Mouse (Mus musculus) ES-Bruce4 (cell line): ENCODE results near the gene Actr6. TPM values are rescaled to one million over a fixed set of nuclear protein-coding genes. Genes with fewer than 3 reads are reported as not detected.

Experiments used
- H3K27ac ChIP-seq: 2 replicates; pipeline ENCODE4 v1.5.1; 2012; ENCODE audit warnings: low read length, inconsistent platforms; ENCODE audit not compliant: insufficient read depth
- H3K27me3 ChIP-seq: 2 replicates; pipeline ENCODE4 v1.6.1; 2012; ENCODE audit warnings: mild to moderate bottlenecking, low read length, inconsistent platforms; ENCODE audit not compliant: control insufficient read depth, poor library complexity, insufficient read depth, severe bottlenecking
- H3K36me3 ChIP-seq: 2 replicates; pipeline ENCODE4 v1.6.1; 2012; ENCODE audit warnings: inconsistent platforms, mild to moderate bottlenecking, low read length, moderate library complexity; ENCODE audit not compliant: control insufficient read depth, poor library complexity, insufficient read depth, severe bottlenecking
- H3K4me1 ChIP-seq: one replicate; pipeline ENCODE4 v1.8.1; 2011; ENCODE audit warnings: low read length; ENCODE audit not compliant: control insufficient read depth, insufficient read depth
- H3K4me3 ChIP-seq: 2 replicates; pipeline ENCODE4 v1.5.1; 2011; ENCODE audit warnings: low read depth, mild to moderate bottlenecking, low read length
- H3K9ac ChIP-seq: 2 replicates; pipeline ENCODE4 v1.6.1; 2012; ENCODE audit warnings: low read depth, mild to moderate bottlenecking, inconsistent platforms; ENCODE audit not compliant: poor library complexity, severe bottlenecking
- H3K9me3 ChIP-seq: replicated peaks from 2 replicates; pipeline ENCODE4 v1.6.1; 2012; ENCODE audit warnings: mild to moderate bottlenecking, low read length, inconsistent platforms; ENCODE audit not compliant: control insufficient read depth, poor library complexity, insufficient read depth, severe bottlenecking
- CTCF ChIP-seq: IDR thresholded peaks from one replicate; pipeline ENCODE4 v1.8.1; 2011; ENCODE audit warnings: low read depth, low read length
- EP300 ChIP-seq: IDR thresholded peaks from 2 replicates; pipeline ENCODE4 v1.6.1; 2011; ENCODE audit warnings: low read depth, low read length; ENCODE audit not compliant: insufficient read depth
- POLR2A ChIP-seq: IDR thresholded peaks from one replicate; pipeline ENCODE4 v1.8.1; 2011; ENCODE audit warnings: low read length; ENCODE audit not compliant: insufficient read depth
- polyA plus RNA-seq: library from polyadenylated mRNA; stranded (reverse); fragments of >200 nt; gene quantifications from 2 replicates; pipeline ENCODE4 v1.2.4, GENCODE M21; 2011; ENCODE audit warnings: low read depth; ENCODE audit not compliant: missing spikeins, insufficient read depth, insufficient read length

Gene Actr6
- polyA plus RNA-seq, 1 experiment: 32.8 TPM

DNA sequence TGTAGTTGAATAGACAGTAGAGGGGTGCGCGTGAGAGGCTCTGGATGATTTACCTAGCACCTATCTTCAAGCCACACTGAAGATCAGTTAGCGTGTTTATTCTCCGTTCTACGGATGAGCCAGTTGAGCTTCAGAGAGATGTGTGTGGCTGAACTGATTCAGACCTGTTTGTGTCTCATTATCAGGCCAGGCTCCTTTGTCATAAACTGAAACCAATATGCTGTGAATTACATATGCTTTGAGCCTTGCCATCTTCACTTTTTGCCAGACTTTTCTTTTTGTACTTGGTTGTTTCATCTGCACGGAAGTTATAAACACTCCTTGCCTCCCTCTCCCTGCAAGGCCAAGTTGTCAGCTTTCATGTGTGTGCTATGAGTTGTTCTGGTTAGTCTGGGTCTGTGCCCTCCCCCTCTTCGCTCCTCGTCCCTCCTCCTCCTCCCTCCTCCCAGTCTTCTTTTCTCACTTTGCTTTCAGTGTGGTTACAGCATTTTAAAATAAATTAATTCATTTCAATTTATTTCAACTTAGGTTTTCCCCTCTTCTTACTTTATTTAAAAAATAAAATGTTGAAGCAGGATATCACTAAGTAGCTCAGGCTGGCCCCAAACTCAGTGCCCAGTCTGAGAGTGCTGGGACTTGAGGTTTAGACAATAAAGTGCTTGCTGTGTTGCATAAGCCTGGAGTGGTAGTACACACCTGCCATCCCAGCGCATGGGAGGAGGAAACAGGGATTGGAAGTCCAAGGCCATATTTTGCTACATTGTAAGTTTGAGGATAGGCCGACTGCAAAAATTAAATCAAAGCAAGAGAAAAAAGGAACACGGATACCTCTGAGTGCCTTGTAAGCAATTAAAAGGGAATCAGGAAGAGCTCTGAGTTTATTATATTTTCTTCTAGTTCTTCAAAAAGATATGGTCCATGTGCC, 34.0 kb upstream of the Actr6 start:
- TF ChIP-seq POLR2A: no peak
- no peak overlapping the region for H3K4me3 ChIP-seq
- H3K27ac ChIP-seq: no peak overlapping the region
- no peaks in the 10 kb centered on the region for H3K4me1 ChIP-seq
- H3K36me3 ChIP-seq: no peaks in the 10 kb centered on the region
- H3K9ac ChIP-seq: no peak overlapping the region
- H3K27me3 ChIP-seq: no peaks in the 10 kb centered on the region
- H3K9me3 ChIP-seq: no peaks in the 10 kb centered on the region

DNA sequence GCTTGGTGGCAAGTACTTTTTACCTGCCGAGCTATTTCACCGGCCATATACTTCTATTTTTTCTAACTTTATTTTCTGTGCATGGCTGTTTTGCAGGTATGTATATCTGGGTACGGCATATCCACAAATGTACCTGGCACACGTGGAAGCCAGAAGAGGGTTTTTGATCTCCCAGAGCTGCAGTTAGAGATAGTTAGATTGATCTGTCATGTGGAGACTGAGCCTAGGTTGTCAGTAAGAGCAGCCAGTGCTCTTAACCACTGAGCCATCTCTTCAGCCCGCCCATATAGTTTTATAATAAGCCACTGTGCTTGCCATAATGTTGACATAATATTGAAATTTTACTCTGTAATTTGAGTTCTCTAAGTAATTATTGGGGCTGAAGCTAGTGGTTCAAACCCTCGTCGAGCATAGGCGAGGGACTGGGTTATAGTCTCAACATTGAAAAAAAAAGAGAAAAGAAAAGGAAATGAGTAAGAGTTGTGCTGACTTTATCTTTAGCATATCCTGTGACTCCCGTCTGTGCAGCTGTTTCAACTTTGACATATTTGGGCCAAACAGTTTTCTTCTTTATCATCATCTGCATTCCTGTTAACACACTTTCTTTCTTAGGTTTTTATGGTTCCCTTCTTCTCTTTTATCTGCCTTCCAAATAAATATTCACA, 32.5 kb upstream of the Actr6 start:
- H3K4me1 ChIP-seq: no peaks in the 10 kb centered on the region
- no peaks in the 10 kb centered on the region for H3K9me3 ChIP-seq
- no peak overlapping the region for H3K9ac ChIP-seq
- TF ChIP-seq CTCF (no peak), EP300 (no peak), POLR2A (no peak)
- no peaks in the 10 kb centered on the region for H3K36me3 ChIP-seq
- H3K4me3 ChIP-seq: no peak overlapping the region
- no peak overlapping the region for H3K27ac ChIP-seq
- no peaks in the 10 kb centered on the region for H3K27me3 ChIP-seq

DNA sequence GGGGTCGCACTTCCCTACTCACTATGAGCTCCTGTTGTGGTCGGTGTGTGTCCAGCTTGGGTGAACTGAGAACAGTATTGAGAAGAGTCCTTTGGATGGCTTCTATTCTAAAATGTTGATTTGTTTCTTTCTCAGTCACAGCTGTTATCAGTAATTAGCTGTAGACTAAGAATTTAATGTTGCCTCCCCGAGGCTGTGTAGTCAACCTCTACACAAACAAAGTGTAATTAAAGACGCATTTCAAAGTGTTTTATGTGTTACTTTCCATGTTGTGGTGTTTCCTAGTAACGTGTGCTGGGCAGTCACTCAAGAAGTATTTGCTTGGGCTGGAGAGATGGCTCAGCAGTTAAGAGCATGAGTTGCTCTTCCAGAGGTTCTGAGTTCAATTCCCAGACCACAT, 28.7 kb upstream of the Actr6 start:
- TF ChIP-seq POLR2A: no peak
- TF ChIP-seq EP300: no peak
- no peak for TF ChIP-seq CTCF
- Histone ChIP-seq H3K9me3 (no peaks in the 10 kb centered on the region), H3K36me3 (no peaks in the 10 kb centered on the region), H3K4me3 (no peak overlapping the region), H3K9ac (no peak overlapping the region), H3K27ac (no peak overlapping the region), H3K4me1 (no peaks in the 10 kb centered on the region), H3K27me3 (no peaks in the 10 kb centered on the region)

DNA sequence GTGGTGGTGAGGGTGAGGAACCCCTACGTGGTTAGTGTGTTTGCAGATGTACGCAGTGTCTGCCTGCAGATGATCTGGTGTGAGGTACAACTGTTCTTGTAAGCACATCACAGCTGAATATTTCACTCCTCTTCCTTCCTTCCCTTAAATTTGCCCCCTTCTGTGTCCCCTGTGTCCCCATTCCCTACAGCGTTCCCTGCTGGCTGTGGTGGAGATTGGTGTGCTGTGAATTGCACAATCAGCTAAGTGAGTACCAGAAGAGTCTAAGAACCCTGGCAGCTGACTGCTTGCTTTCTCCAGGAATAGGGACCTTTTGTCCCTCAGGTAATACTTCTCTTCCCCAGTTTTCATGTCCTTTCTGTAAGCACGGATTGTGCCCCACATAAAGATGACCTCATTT, 23.1 kb upstream of the Actr6 start:
- H3K27ac ChIP-seq: no peak overlapping the region
- TF ChIP-seq CTCF (no peak), EP300 (no peak), POLR2A (no peak)
- H3K4me3 ChIP-seq: no peak overlapping the region
- H3K27me3 ChIP-seq: no peaks in the 10 kb centered on the region
- no peaks in the 10 kb centered on the region for H3K36me3 ChIP-seq
- H3K9ac ChIP-seq: no peak overlapping the region
- no peaks in the 10 kb centered on the region for H3K4me1 ChIP-seq
- no peaks in the 10 kb centered on the region for H3K9me3 ChIP-seq

DNA sequence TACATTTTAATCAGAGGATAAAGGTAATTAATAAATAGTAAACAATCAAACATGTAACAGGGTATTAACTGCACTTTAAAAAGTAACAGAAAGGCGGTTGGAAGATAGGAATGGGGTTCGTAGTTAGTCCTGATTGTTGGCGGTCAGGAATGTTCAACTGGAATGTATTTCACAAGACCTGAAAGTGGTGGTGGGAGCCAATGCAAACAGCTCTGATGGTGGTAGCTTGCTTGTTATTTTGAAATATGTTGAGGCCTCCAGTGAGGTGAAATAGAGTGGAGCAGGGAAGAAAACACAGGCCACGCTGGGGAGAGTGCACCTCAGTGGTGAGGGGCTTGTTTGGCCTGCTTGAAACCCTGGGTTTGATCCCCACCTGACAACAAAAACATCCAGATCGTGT, 19.0 kb upstream of the Actr6 start:
- Histone ChIP-seq H3K27ac (no peak overlapping the region), H3K9ac (no peak overlapping the region), H3K4me3 (no peak overlapping the region), H3K9me3 (no peaks in the 10 kb centered on the region), H3K4me1 (no peaks in the 10 kb centered on the region), H3K36me3 (no peaks in the 10 kb centered on the region), H3K27me3 (no peaks in the 10 kb centered on the region)
- TF ChIP-seq POLR2A: no peak
- no peak for TF ChIP-seq EP300
- TF ChIP-seq CTCF: no peak

DNA sequence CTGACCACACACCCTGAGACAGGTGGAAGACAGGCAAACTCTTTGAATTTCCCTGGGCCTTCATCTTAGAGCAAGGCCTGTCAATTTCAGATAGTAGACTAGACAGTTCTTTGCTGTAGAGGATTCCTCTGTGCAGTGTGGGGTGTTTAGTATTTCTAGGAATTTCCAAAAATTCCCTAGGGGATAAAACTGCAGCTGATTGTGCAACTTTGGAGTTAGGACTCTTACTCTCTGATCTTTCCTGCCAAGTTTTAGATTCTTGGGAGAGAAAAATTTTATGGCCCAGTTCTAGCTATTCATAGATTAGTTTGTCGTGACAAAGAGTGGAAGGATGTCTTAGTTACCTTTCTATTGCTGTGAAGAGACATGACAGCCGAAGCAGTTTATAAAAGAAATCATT, 16.5 kb upstream of the Actr6 start:
- H3K4me3 ChIP-seq: no peak overlapping the region
- TF ChIP-seq EP300 (no peak), POLR2A (no peak), CTCF (no peak)

More for the DNA sequence above, 16.5 kb upstream of the Actr6 start:
- no peak overlapping the region for H3K27ac ChIP-seq
- no peaks in the 10 kb centered on the region for H3K36me3 ChIP-seq
- no peaks in the 10 kb centered on the region for H3K9me3 ChIP-seq
- H3K27me3 ChIP-seq: no peaks in the 10 kb centered on the region
- H3K4me1 ChIP-seq: no peaks in the 10 kb centered on the region
- no peak overlapping the region for H3K9ac ChIP-seq
